ENCODE assay signal across 8 mouse cellular contexts in the genomic region with DNA sequence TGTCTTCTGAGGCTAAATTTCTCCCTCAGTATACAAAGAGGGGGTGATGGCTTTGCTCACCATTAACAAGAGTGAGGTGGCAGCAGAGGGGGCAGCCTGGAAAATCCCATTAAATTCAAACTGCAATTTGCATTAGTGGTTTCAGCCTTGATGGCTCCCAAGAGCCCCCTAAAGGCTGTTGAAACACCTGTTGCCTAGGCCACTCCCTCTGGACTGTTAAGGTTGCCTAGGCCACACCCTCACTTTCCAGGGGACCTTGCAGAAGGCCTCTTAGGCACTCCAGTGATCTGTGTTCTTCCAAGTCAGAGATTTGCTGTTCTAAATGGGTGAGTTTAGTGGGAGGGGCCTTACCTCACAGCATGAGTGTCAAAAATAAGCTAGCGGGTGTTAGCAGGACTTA.
A peak's percentile ranks its signal among the peaks of the same experiment; 100 is the strongest.
DNase-seq lines count a peak whose midpoint lies in the region; ATAC-seq and TF ChIP-seq lines count a peak whose summit lies in the region.
"Had no signal": no experiment of that assay in that cellular context is flagged by ENCODE, and none has a peak within 500 bp of the region (broad histone marks: within the 10 kb centered on the region; RNA-seq: fewer than 3 reads in every experiment).

No protein-coding gene starts in this region.

- H3K36me3 ChIP-seq in kidney, adult 2 months (ENCODE audit: control insufficient read depth, insufficient read depth, low read length): no peaks in the 10 kb centered on the region
- H3K36me3 ChIP-seq in embryonic facial prominence, embryonic 12.5 days: no peaks in the 10 kb centered on the region
- H3K36me3 ChIP-seq in intestine, embryonic 16.5 days (ENCODE audit: control insufficient read depth, insufficient read depth, low read length): no peaks in the 10 kb centered on the region; the same call in 1 of the 2 replicates

- DNase-seq in kidney, postnatal 14 days: peak; percentile 23
- no peak for DNase-seq in kidney, adult 2 months
- DNase-seq in naive thymus-derived CD4-positive, alpha-beta T cell, adult 2 months (ENCODE audit: low read depth): peak; percentile 19
- DNase-seq in embryo, embryonic 10 days (ENCODE audit: low spot score): no peak
- DNase-seq in right cerebral cortex, postnatal 4 days: no peak
- DNase-seq: cerebellum, postnatal 25 days had no signal

- no peak overlapping the region for H3K4me3 ChIP-seq in kidney, adult 2 months (ENCODE audit: insufficient read depth, low read depth, low read length)
- no peak overlapping the region for H3K4me3 ChIP-seq in embryonic facial prominence, embryonic 12.5 days
- H3K4me3 ChIP-seq in intestine, embryonic 16.5 days (ENCODE audit: low read length): no peak overlapping the region

- ATAC-seq in embryonic facial prominence, embryonic 12.5 days (ENCODE audit: insufficient number of reproducible peaks, insufficient read depth, low FRiP score, low TSS enrichment): no peak
- ATAC-seq in intestine, embryonic 16.5 days: peak; percentile 69

- 61% methylated on average over 1 of the region's 1 CpGs for WGBS in kidney, adult 2 months
- WGBS in embryonic facial prominence, embryonic 12.5 days: 94% methylated on average over 1 of the region's 1 CpGs
- 65% methylated on average over 1 of the region's 1 CpGs for WGBS in intestine, embryonic 16.5 days

- H3K4me1 ChIP-seq in kidney, adult 2 months (ENCODE audit: control insufficient read depth, insufficient read depth, low read length): peaks cover 19% of the 10 kb centered on the region
- peaks cover 36% of the 10 kb centered on the region for H3K4me1 ChIP-seq in embryonic facial prominence, embryonic 12.5 days
- H3K4me1 ChIP-seq in intestine, embryonic 16.5 days (ENCODE audit: control insufficient read depth, insufficient read depth, low read length): peaks cover 30% of the 10 kb centered on the region

- no peak overlapping the region for H3K4me2 ChIP-seq in embryonic facial prominence, embryonic 12.5 days (replicated peaks)
- no peak overlapping the region for H3K4me2 ChIP-seq in intestine, embryonic 16.5 days (ENCODE audit: low read depth, low read length)

- H3K9ac ChIP-seq in embryonic facial prominence, embryonic 12.5 days: no peak overlapping the region
- H3K9ac ChIP-seq in intestine, embryonic 16.5 days (ENCODE audit: low read depth, low read length): no peak overlapping the region

- no peak overlapping the region for H3K27ac ChIP-seq in kidney, adult 2 months (ENCODE audit: insufficient read depth, low read depth, low read length)
- peak overlapping the region; percentile 41; the same call in 1 of the 2 replicates for H3K27ac ChIP-seq in embryonic facial prominence, embryonic 12.5 days
- peak overlapping the region; percentile 30; the same call in 1 of the 2 replicates for H3K27ac ChIP-seq in intestine, embryonic 16.5 days (ENCODE audit: low read length)

- H3K9me3 ChIP-seq in embryonic facial prominence, embryonic 12.5 days: no peaks in the 10 kb centered on the region
- H3K9me3 ChIP-seq in intestine, embryonic 16.5 days (ENCODE audit: control insufficient read depth, low read length): no peaks in the 10 kb centered on the region

- no peak for TF ChIP-seq POLR2A in kidney, adult 2 months (IDR thresholded peaks at IDR 0.05; ENCODE audit: low read depth, low read length)

- no peaks in the 10 kb centered on the region for H3K27me3 ChIP-seq in kidney, adult 2 months (replicated peaks; ENCODE audit: control insufficient read depth, insufficient read depth, low read length)
- no peaks in the 10 kb centered on the region for H3K27me3 ChIP-seq in embryonic facial prominence, embryonic 12.5 days
- no peaks in the 10 kb centered on the region for H3K27me3 ChIP-seq in intestine, embryonic 16.5 days (replicated peaks; ENCODE audit: control insufficient read depth, insufficient read depth, low read length)

- no peak for TF ChIP-seq CTCF in kidney, adult 2 months (conservative IDR thresholded peaks at IDR 0.05; ENCODE audit: insufficient read depth, insufficient read length, low read depth, low read length)

Comparison
In these comparisons a context has a peak if more than half of its experiments do, and no peak if none do; other contexts are left out.
1. DNase-seq: peak in kidney, postnatal 14 days (single experiment) and naive thymus-derived CD4-positive, alpha-beta T cell, adult 2 months (single experiment); none in kidney, adult 2 months (single experiment), embryo, embryonic 10 days (single experiment) and right cerebral cortex, postnatal 4 days (single experiment).